Mouse (Mus musculus): ENCODE measurements around the gene Fam186a. TPM values are rescaled to one million over a fixed set of nuclear protein-coding genes. Genes with fewer than 3 reads are reported as not detected.
A peak's percentile ranks its signal among the peaks of the same experiment; 100 is the strongest.
"Not testable (repeated sequence)": the region's sequence is repeated elsewhere in the genome, so short reads cannot be mapped to it uniquely, and the experiment has no call there.

Fam186a gene
- polyA plus RNA-seq, 1 experiment from 2014 or later: not detected

DNA sequence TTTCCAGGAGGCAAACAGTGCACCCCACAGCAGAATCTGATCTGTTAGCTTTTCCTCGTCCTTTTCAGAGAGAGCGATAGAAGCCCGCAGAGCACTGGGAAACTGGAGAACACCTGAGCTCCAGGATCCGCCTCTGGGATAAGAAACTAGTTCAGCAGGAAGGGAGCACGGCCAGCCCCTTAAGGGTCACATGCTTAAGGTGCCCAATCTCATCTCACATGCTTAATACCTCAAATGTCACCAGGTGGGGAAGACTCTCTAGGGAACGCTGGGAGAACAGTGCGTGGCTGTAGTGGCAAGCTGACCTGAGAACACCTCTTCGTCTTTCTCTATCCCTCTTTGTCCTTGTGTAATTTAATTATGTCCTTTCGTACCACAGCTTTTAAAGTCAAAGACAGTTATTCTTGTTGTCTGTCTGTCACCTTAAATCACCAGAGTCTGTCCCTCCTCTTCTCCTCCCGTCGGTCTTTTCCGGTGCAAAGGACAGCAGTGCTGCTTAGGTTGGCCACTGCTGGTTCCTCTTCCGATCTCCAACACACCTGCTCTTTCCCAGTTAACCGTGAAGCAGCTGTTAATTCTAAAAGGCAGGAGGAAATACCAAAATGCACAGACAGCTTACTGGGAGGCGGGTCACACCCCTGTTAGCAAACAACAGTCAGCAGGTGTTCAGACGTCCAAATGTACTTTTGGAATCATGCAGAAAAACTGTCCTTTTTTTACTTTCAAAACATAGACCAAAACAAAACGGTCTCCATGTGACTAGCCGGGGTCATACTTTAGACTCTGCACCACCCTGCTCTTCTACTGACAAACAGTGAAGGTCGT lies 76.2 kb downstream of the Fam186a start:
- Histone ChIP-seq H3K27ac (ENCODE audit: low read length) (no peak overlapping the region), H3K36me3 (ENCODE audit: control insufficient read depth, insufficient read depth, low read length) (no peaks in the 10 kb centered on the region), H3K9ac (ENCODE audit: low read depth, low read length) (no peak overlapping the region), H3K4me3 (ENCODE audit: low read depth, low read length) (no peak overlapping the region), H3K4me2 (ENCODE audit: low read length) (no peak overlapping the region), H3K27me3 (ENCODE audit: control insufficient read depth, insufficient read depth, low read depth, low read length) (no peaks in the 10 kb centered on the region), H3K4me1 (ENCODE audit: control insufficient read depth, insufficient read depth, low read length) (no peaks in the 10 kb centered on the region), H3K9me3 (replicated peaks; ENCODE audit: control insufficient read depth, low read length, poor library complexity, severe bottlenecking) (no peaks in the 10 kb centered on the region)
- ATAC-seq: no peak
- 56% methylated on average over 19 of the region's 19 CpGs for WGBS

DNA sequence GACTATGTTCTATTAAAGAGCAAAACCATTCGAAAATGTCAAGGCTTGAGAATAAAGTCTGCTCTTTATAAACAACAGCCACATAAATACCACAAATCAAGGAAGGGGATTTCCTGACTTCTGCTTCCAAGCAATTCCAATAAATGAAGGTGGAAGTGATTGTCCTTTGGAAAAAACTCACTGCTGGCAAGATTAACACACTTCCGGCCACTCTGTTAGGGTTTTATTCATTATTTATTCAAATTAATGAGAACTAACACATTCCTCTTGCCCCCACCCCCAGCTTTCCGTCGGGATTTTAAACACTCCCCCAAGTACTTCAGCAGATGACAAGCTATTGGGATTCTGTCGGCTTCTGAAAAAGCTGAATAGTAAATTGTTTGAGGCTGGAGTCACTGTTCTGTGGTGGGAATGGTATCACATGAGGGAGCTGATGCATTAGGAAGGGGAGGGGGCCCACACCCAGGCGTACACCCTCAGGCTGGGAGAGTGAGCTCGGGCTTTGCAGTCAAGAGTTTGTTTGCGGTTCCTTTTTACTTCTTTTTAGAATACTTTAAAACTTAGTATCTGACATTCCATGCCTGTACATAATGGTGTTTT lies 77.5 kb downstream of the Fam186a start:
- Histone ChIP-seq H3K9ac (ENCODE audit: low read depth, low read length) (no peak overlapping the region), H3K9me3 (replicated peaks; ENCODE audit: control insufficient read depth, low read length, poor library complexity, severe bottlenecking) (no peaks in the 10 kb centered on the region), H3K4me1 (ENCODE audit: control insufficient read depth, insufficient read depth, low read length) (no peaks in the 10 kb centered on the region), H3K27me3 (ENCODE audit: control insufficient read depth, insufficient read depth, low read depth, low read length) (no peaks in the 10 kb centered on the region), H3K27ac (ENCODE audit: low read length) (no peak overlapping the region), H3K4me2 (ENCODE audit: low read length) (no peak overlapping the region), H3K4me3 (ENCODE audit: low read depth, low read length) (no peak overlapping the region), H3K36me3 (ENCODE audit: control insufficient read depth, insufficient read depth, low read length) (no peaks in the 10 kb centered on the region)
- no peak for ATAC-seq
- 41% methylated on average over 8 of the region's 8 CpGs for WGBS

DNA sequence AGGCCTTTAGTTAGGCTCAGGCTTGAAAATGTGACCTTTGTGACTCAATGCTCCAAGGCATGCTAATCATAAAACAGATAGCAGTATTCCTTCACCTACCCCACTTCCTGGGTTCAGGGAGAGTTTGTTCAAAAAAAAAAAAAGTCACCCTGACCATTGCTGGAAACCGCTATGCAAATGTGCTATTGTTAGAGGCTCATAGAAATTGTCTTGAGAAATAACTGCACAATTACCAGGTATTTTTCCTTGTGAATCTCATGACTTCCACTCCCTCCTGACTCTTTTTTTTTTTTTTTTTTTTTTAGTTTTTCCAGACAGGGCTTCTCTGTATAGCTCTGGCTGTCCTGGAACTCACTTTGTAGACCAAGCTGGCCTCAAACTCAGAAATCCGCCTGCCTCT lies 79.7 kb downstream of the Fam186a start:
- not testable (repeated sequence) for H3K27ac ChIP-seq (ENCODE audit: low read length); ATAC-seq
- 96% methylated on average over 2 of the region's 2 CpGs for WGBS

DNA sequence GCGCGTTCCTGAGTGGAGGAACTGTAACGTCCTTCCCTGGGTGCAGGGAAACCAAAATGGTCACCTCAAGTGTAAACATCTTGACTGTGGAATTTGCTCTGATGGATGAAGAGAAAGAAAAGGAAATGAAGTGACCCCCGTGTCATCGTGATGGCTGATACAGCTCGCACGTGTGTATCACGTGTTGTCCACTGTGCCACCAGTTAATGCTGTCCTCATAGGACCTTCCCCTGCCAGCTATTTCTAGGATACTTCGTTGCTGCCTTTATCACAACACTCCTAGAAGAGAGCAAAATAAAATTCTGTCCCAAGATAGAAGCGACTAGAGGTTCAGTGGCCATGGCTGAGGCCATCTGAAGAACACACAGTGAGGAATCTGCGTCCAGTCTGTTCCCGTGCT lies 82.8 kb downstream of the Fam186a start:
- Histone ChIP-seq H3K27me3 (ENCODE audit: control insufficient read depth, insufficient read depth, low read depth, low read length) (no peaks in the 10 kb centered on the region), H3K27ac (ENCODE audit: low read length) (no peak overlapping the region), H3K9me3 (replicated peaks; ENCODE audit: control insufficient read depth, low read length, poor library complexity, severe bottlenecking) (no peaks in the 10 kb centered on the region), H3K36me3 (ENCODE audit: control insufficient read depth, insufficient read depth, low read length) (no peaks in the 10 kb centered on the region), H3K4me1 (ENCODE audit: control insufficient read depth, insufficient read depth, low read length) (no peaks in the 10 kb centered on the region), H3K4me3 (ENCODE audit: low read depth, low read length) (no peak overlapping the region), H3K9ac (ENCODE audit: low read depth, low read length) (no peak overlapping the region), H3K4me2 (ENCODE audit: low read length) (no peak overlapping the region)
- no peak for ATAC-seq
- WGBS: 89% methylated on average over 12 of the region's 12 CpGs

More for the DNA sequence above, 79.7 kb downstream of the Fam186a start:
- not testable (repeated sequence) for H3K4me2 ChIP-seq (ENCODE audit: low read length); H3K4me1 ChIP-seq (ENCODE audit: control insufficient read depth, insufficient read depth, low read length); H3K36me3 ChIP-seq (ENCODE audit: control insufficient read depth, insufficient read depth, low read length); H3K27me3 ChIP-seq (ENCODE audit: control insufficient read depth, insufficient read depth, low read depth, low read length); H3K4me3 ChIP-seq (ENCODE audit: low read depth, low read length); H3K9ac ChIP-seq (ENCODE audit: low read depth, low read length); H3K9me3 ChIP-seq (replicated peaks; ENCODE audit: control insufficient read depth, low read length, poor library complexity, severe bottlenecking)

DNA sequence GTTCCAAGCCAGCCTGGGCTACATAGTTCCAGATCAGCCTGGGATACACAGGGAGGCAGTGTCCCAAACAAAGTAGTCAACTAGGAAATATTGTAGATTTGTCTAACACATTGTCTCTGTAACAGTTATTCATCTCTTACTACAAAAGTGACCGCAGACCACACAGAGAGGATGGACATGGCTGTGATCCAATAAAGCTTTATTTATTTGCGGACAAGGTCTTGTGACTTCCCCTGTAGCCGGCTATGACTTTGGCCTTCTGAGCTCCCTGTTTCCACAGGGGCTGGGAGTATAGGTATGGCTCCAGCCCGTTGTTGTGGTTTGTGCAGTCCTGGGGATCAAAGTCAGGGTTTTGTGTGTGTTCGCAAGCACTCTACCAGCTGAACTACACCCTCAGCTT lies 88.3 kb downstream of the Fam186a start:
- Histone ChIP-seq H3K4me1 (ENCODE audit: control insufficient read depth, insufficient read depth, low read length) (peaks cover 14% of the 10 kb centered on the region), H3K4me2 (ENCODE audit: low read length) (no peak overlapping the region), H3K9me3 (replicated peaks; ENCODE audit: control insufficient read depth, low read length, poor library complexity, severe bottlenecking) (no peaks in the 10 kb centered on the region), H3K36me3 (ENCODE audit: control insufficient read depth, insufficient read depth, low read length) (no peaks in the 10 kb centered on the region), H3K9ac (ENCODE audit: low read depth, low read length) (no peak overlapping the region), H3K27ac (ENCODE audit: low read length) (no peak overlapping the region), H3K4me3 (ENCODE audit: low read depth, low read length) (no peak overlapping the region), H3K27me3 (ENCODE audit: control insufficient read depth, insufficient read depth, low read depth, low read length) (no peaks in the 10 kb centered on the region)
- WGBS: 90% methylated on average over 5 of the region's 5 CpGs
- no peak for ATAC-seq

DNA sequence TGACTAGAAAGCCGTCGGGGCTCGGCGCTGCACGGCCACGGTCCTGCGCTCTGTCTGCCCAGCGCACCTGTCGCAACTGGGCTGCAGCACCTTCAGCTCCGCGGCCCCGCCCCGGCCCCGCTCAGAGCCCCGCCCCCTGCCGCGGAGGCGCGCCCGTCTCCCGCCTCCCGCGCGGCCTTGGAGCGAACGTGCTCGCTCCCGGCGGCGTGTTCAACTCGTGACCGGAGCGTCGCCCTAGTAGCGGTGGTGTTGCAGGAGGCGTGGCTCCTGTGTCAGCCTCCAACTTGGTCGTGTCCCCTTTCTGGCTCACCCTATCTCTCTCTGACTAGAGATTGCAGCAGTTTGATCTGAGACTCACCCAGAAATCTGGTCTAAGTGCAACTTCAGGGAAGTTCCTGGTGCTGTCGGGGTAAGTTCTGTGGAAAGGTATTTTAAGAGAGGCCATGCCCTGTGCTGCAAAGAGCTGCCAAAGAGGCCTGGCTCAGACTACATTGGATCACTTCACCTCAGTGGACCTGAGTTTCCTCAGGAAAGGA lies 91.5 kb downstream of the Fam186a start, which contains the start of gene Lima1:
Lima1 (minus strand) TSS at position 123 of the 536 bp plus-strand sequence.
- no peaks in the 10 kb centered on the region for H3K27me3 ChIP-seq (ENCODE audit: control insufficient read depth, insufficient read depth, low read depth, low read length)
- H3K9me3 ChIP-seq (replicated peaks; ENCODE audit: control insufficient read depth, low read length, poor library complexity, severe bottlenecking): no peaks in the 10 kb centered on the region
- H3K9ac ChIP-seq (ENCODE audit: low read depth, low read length): peak within 1 kb of the TSS; percentile 80
- peak; percentile 95 for ATAC-seq
- WGBS: under 1% methylated on average over 38 of the region's 38 CpGs
- H3K4me1 ChIP-seq (ENCODE audit: control insufficient read depth, insufficient read depth, low read length): peaks cover 14% of the 10 kb centered on the region
- peak within 1 kb of the TSS; percentile 37; the same call in 1 of the 2 replicates for H3K27ac ChIP-seq (ENCODE audit: low read length)
- peak within 1 kb of the TSS; percentile 77 for H3K4me3 ChIP-seq (ENCODE audit: low read depth, low read length)
- no peaks in the 10 kb centered on the region for H3K36me3 ChIP-seq (ENCODE audit: control insufficient read depth, insufficient read depth, low read length)
- H3K4me2 ChIP-seq (ENCODE audit: low read length): peak within 1 kb of the TSS; percentile 87

DNA sequence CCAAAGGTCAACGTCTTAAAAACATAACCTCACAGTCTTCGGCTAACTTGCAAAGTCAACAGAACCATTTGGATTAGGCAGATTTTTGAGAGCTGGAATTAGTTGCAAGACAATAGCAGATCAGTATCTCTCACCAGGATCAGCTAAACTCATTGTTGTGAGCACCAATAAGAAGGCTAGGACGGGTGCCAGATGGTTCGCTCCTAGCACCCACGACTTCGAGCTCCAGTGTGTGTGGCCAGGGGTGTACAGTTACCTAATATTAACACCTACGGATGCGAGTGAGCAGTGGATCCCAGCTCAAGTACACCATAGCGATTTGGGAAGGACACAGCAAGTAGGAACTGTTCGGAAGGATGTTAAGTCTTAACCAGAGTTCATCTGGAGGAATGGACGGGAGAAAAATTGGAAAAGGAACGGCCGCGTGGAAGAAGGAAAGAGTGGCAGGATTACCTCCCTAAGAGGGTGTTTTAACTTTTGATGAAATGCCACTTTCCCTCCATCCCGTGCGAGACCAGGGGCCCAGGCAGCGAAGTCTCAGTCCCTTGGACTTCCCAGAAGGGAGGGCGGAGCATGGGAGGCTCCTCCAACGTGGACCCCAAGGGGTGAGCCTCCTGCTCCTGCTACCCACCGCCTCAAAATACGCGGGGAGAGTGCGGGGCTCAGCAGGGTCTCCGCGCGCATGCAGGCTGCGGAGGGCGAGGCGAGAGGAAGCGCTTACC lies 92.1 kb downstream of the Fam186a start:
- H3K9ac ChIP-seq (ENCODE audit: low read depth, low read length): peak overlapping the region; percentile 80
- peak; percentile 31 for ATAC-seq
- H3K27me3 ChIP-seq (ENCODE audit: control insufficient read depth, insufficient read depth, low read depth, low read length): no peaks in the 10 kb centered on the region
- peak overlapping the region; percentile 77 for H3K4me3 ChIP-seq (ENCODE audit: low read depth, low read length)
- H3K36me3 ChIP-seq (ENCODE audit: control insufficient read depth, insufficient read depth, low read length): no peaks in the 10 kb centered on the region
- H3K27ac ChIP-seq (ENCODE audit: low read length): peak overlapping the region; percentile 37; the same call in 1 of the 2 replicates
- no peaks in the 10 kb centered on the region for H3K9me3 ChIP-seq (replicated peaks; ENCODE audit: control insufficient read depth, low read length, poor library complexity, severe bottlenecking)
- H3K4me2 ChIP-seq (ENCODE audit: low read length): peak overlapping the region; percentile 87
- 3% methylated on average over 28 of the region's 30 CpGs for WGBS
- peaks cover 14% of the 10 kb centered on the region for H3K4me1 ChIP-seq (ENCODE audit: control insufficient read depth, insufficient read depth, low read length)

DNA sequence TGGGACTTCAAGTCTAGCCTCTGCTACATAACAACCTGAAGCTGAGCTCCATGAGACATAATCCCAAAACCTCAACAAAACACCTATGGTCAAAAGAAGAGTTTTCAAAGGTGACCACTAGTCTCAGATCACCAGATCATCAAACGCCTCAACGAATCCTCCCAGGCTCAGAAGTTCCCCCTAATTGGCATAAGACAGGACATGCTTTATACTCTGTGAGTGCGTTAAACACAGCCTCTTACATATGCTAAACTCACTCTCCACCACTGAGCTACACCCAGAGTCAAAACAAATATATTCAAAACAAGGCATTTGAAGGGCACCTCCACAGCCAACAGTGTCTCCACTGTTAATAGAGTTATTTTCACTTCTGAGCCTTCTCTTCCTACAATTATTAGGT lies 94.3 kb downstream of the Fam186a start:
- Histone ChIP-seq H3K9me3 (replicated peaks; ENCODE audit: control insufficient read depth, low read length, poor library complexity, severe bottlenecking) (no peaks in the 10 kb centered on the region), H3K36me3 (ENCODE audit: control insufficient read depth, insufficient read depth, low read length) (no peaks in the 10 kb centered on the region), H3K9ac (ENCODE audit: low read depth, low read length) (no peak overlapping the region), H3K4me1 (ENCODE audit: control insufficient read depth, insufficient read depth, low read length) (peaks cover 14% of the 10 kb centered on the region), H3K4me2 (ENCODE audit: low read length) (no peak overlapping the region), H3K27ac (ENCODE audit: low read length) (no peak overlapping the region), H3K27me3 (ENCODE audit: control insufficient read depth, insufficient read depth, low read depth, low read length) (no peaks in the 10 kb centered on the region), H3K4me3 (ENCODE audit: low read depth, low read length) (no peak overlapping the region)
- ATAC-seq: no peak
- WGBS: 76% methylated on average over 3 of the region's 3 CpGs
